Mouse (Mus musculus): ENCODE measurements around the gene Ms4a4c.

- no peak for TF ChIP-seq CTCF (IDR thresholded peaks at IDR 0.05)
- TF ChIP-seq EP300 (IDR thresholded peaks at IDR 0.05), result no peak
Measured at GRCm38 (mm10) chr19:11387109-11387508, 17.5 kb upstream of the Ms4a4c start.
